Mouse (Mus musculus) intestine, postnatal 0 days (tissue): ENCODE results near the gene Pdcd6ip. TPM values are rescaled to one million over a fixed set of nuclear protein-coding genes. Genes with fewer than 3 reads are reported as not detected.

Experiments
- ATAC-seq: fragments of 200-750 bp; cut with Nextera tagmentation; 2 replicates; pipeline ENCODE4 v1.8.0; 2017; ENCODE audit warnings: mild to moderate bottlenecking, moderate TSS enrichment, moderate library complexity
- H3K27ac ChIP-seq: fragments of 300-500 bp; sonication (generic); 2 replicates; pipeline ENCODE4 v1.5.1; 2014; ENCODE audit warnings: mild to moderate bottlenecking, low read depth, low read length, moderate library complexity
- H3K27me3 ChIP-seq: fragments of 300-500 bp; sonication (generic); replicated peaks from 2 replicates; pipeline ENCODE4 v1.6.1; 2014; ENCODE audit warnings: low read length, mixed read lengths; ENCODE audit not compliant: control insufficient read depth, insufficient read depth
- H3K36me3 ChIP-seq: fragments of 300-500 bp; sonication (generic); 2 replicates; pipeline ENCODE4 v1.6.1; 2014; ENCODE audit warnings: mild to moderate bottlenecking, moderate library complexity; ENCODE audit not compliant: control insufficient read depth, insufficient read depth
- H3K4me1 ChIP-seq: fragments of 300-500 bp; sonication (generic); replicated peaks from 2 replicates; pipeline ENCODE4 v1.6.1; 2014; ENCODE audit warnings: antibody characterized with exemption, low read length, mixed read lengths; ENCODE audit not compliant: control insufficient read depth, insufficient read depth
- H3K4me2 ChIP-seq: fragments of 300-500 bp; sonication (generic); replicated peaks from 2 replicates; pipeline ENCODE4 v1.6.1; 2014; ENCODE audit warnings: low read depth, mild to moderate bottlenecking, moderate library complexity
- H3K4me3 ChIP-seq: fragments of 300-500 bp; sonication (generic); 2 replicates; pipeline ENCODE4 v1.5.1; 2014; ENCODE audit warnings: low read depth, low read length
- H3K9ac ChIP-seq: fragments of 300-500 bp; sonication (generic); 2 replicates; pipeline ENCODE4 v1.6.1; 2014; ENCODE audit warnings: mild to moderate bottlenecking, low read depth, low read length
- H3K9me3 ChIP-seq: fragments of 300-500 bp; sonication (generic); 2 replicates; pipeline ENCODE4 v1.6.1; 2016; ENCODE audit warnings: mixed run types; ENCODE audit not compliant: control insufficient read depth
- CTCF ChIP-seq: sonication (generic); IDR thresholded peaks from 2 replicates; pipeline ENCODE4 v1.5.1; 2016; ENCODE audit warnings: low read depth, mild to moderate bottlenecking, control low read depth, antibody characterized with exemption, moderate library complexity
- WGBS: fragments of 180-500 bp; shearing (Covaris S2); extraction: QIAGEN DNeasy Blood & Tissue Kit; methylation state at CpG from one replicate; pipeline ENCODE4 v1.1.7; 2014; 5-methylcytosine and 5-hydroxymethylcytosine counted together
- polyA plus RNA-seq: library from polyadenylated mRNA; unstranded; fragments of >200 nt; fragmentation: Nextera tagmentation; extraction: Ambion mirVana; gene quantifications from 2 replicates; pipeline ENCODE4 v1.2.1, GENCODE M21; 2015

The Pdcd6ip gene
- polyA plus RNA-seq, 1 experiment from 2014 or later = 101 TPM

DNA sequence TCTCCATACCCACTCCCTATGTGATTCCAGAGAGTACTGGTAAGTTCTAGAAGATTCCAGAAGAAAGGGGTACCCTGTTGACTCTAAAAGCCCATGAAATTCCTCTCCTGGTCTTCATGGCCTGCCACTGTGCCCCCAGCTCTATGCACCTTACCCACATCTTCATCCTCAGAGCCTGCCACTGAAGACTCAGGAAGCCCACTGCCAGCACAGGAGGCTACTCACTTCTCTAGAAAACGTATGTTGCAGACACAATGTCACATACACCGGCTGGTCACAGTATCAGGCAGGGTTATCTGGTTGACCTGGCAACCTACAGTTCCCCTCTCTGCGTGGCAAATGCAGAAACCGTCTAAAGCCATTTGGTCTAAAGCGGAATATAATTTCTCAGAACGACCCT is 91.0 kb downstream of the Pdcd6ip start:
- Histone ChIP-seq H3K4me2 (no peak overlapping the region), H3K27me3 (no peaks in the 10 kb centered on the region), H3K9me3 (no peaks in the 10 kb centered on the region), H3K27ac (no peak overlapping the region), H3K36me3 (no peaks in the 10 kb centered on the region), H3K9ac (no peak overlapping the region), H3K4me1 (no peaks in the 10 kb centered on the region), H3K4me3 (no peak overlapping the region)
- ATAC-seq = no peak
- no peak for TF ChIP-seq CTCF
- 80% methylated on average over 6 of the region's 6 CpGs for WGBS

DNA sequence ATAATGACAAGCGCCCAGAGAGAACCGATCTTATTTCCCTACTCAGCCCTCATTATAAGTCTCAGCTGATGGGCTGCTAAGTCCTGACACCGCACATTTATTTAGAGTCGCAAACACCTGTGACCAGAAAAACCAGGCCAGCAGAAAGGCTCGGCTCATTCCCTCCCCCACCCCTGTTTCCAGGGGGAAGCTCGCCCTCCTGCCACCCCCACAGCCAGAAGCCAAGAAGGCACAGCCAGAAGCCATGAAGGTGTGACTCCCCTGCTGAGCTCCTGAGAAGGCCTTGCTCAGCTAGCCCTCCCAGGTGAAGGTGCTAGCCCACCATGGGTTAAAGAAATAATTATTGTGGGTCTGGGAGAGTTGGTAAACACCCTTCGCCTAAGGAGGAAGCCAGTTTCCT is 97.3 kb downstream of the Pdcd6ip start:
- Histone ChIP-seq H3K9me3 (no peaks in the 10 kb centered on the region), H3K4me1 (no peaks in the 10 kb centered on the region), H3K4me3 (no peak overlapping the region), H3K27me3 (no peaks in the 10 kb centered on the region), H3K36me3 (no peaks in the 10 kb centered on the region), H3K4me2 (no peak overlapping the region), H3K9ac (no peak overlapping the region), H3K27ac (no peak overlapping the region)
- TF ChIP-seq CTCF = no peak
- ATAC-seq = no peak
- WGBS = 40% methylated on average over 7 of the region's 7 CpGs

DNA sequence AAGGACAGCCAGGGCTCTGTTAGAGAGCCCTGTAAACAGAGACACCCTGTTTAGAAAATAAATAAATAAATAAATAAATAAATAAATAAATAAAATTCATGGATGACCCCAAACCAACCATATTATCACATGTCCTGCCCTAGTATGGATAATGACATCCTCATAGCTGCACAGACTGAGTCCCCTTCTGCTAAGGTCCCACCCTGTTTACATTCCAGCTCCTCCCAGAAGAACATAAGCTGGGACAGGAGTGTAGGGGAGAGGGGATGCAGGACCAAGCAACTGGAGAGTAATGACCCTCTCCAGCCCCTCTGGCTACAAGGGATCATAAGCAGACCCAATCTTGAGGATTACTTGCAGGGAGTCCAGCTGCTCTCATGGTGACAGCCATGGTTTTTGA is 105.9 kb downstream of the Pdcd6ip start:
- no peak for ATAC-seq
- H3K9me3 ChIP-seq = no peaks in the 10 kb centered on the region
- H3K36me3 ChIP-seq = no peaks in the 10 kb centered on the region
- H3K4me1 ChIP-seq = no peaks in the 10 kb centered on the region
- no peak overlapping the region for H3K4me2 ChIP-seq
- H3K27ac ChIP-seq = no peak overlapping the region
- H3K27me3 ChIP-seq = no peaks in the 10 kb centered on the region
- H3K9ac ChIP-seq = no peak overlapping the region
- H3K4me3 ChIP-seq = no peak overlapping the region
- TF ChIP-seq CTCF = no peak

Other genes starting within 250 kb of the Pdcd6ip start
- 7.2 and 9.0 TPM in 2 replicates for gene Clasp2, start 33.2 kb upstream of the Pdcd6ip start, polyA plus RNA-seq
- 14.7 and 15.6 TPM in 2 replicates for gene Ubp1, start 222.7 kb upstream of the Pdcd6ip start, polyA plus RNA-seq